Mouse (Mus musculus) left cerebral cortex, adult 8-10 months (tissue): ENCODE data around the gene Trim29. TPM values are rescaled to one million over a fixed set of nuclear protein-coding genes. Genes with fewer than 3 reads are reported as not detected.

Experiments used
- DNase-seq, 2 experiments: peaks; one replicate each; pipeline ENCODE4 v3.0.0; 2022; ENCODE audit warnings: low spot score in 2 of 2
- total RNA-seq, 4 experiments: library from RNA; stranded (reverse); gene quantifications; 2 replicates each; pipeline ENCODE4 v1.2.4; 2022

Gene Trim29
- total RNA-seq, 4 experiments from 2014 or later = 0.27 to 0.42 TPM; not detected in 2

DNA sequence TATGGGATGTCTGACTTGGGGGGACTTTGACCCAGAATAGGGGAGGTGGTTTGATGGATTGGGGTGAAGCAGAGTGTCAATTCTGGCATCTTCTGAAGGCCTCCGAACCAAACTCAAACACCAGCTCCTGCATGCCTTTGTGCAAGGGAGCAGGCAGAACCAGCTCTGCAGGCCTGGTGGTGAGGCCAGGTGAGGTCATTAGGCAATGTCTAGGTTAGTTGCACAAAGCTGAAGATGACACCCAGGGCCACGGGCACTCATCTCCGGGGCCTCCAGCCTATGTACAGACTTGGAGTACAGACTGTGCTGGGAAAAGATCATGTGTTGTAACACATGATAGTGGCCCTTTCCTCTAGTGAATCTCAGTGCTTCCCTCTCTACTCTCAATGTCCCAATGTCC lies 3.2 kb downstream of the Trim29 start:
- DNase-seq = no peak

DNA sequence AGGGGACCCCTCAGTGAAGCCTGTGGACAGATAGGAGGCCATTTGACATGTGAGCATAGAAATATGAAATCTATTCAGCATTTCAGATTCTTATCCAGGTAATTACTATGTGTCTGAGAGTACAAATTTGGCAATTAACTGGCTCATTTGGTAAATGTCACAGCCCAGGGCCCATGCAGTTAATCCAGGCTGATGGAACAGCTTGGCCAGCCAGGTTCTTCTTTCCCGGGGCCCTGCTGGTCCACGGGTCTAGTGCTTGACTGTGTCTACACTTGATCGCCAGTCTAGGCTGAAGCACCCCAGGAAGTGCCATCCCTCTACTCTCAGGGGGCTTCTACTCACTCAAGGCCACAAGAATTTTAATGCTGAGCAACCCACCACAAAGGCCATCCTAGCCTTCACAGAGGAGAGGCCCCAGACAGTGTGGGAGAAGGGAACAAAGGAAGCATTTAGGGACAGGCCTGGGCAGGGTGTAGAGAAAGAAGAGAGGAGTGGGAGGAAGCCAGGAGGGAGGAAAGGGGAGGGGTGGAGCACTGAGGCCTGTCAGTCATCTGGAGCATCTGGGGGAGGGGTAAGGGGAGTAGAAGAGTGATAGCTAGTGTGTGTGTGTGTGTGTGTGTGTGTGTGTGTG lies 4.8 kb downstream of the Trim29 start:
- DNase-seq = no peak

DNA sequence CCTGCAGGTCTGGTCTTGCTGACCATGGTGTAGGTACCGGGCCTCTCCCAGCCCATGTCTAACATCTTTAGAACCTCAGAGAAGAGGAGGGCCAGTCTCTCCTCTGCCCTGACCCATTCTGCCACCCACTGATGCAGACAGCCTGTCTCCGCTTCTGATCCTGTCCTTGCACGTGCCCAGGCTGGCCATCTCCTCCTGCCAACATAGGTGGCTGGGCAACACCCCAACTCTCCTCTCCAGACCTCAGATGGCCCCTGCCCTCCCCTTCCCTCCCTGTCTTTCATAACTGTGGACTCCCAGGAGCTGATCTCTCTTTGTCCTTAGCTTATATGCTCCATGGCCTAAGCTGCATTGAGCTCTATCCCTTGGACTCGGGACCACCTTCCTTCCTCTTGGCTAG lies 5.8 kb downstream of the Trim29 start:
- DNase-seq = no peak

DNA sequence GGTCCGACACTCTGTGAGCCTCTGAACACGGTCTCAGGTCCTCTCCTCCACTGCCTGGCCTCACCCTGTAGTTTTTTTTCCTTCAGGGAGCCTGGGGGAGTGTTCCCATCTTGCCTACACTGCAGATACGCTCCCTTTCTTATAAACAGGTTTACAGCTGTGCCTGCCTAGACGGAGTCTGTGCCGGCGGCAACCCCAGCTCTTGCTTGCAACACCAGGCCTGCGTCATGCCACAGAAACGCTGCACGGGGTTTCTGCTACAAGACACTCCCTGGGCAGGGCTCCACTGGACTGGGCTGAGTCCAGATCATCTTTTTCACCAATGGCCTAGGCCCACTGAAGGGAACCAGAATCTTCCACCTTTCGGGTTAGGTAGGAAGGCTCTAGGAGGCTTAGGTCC lies 8.0 kb downstream of the Trim29 start:
- DNase-seq = no peak

DNA sequence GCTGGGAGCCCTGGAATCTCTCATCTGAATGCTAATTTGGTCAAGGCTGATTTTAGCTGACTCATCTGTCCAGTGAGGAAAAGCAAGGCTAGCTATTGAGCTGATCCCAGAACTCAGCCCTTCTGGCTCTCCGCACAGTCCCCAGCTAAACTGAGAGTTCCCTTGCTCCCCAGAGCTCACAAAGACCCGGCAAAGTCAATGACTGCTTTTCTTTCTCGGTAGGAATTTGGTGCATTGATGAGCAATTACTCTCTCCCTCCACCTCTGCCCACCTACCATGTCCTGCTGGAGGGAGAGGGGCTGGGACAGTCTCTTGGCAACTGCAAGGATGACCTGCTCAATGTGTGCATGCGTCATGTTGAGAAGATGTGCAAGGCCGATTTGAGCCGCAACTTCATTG lies 11.3 kb downstream of the Trim29 start:
- DNase-seq = no peak

DNA sequence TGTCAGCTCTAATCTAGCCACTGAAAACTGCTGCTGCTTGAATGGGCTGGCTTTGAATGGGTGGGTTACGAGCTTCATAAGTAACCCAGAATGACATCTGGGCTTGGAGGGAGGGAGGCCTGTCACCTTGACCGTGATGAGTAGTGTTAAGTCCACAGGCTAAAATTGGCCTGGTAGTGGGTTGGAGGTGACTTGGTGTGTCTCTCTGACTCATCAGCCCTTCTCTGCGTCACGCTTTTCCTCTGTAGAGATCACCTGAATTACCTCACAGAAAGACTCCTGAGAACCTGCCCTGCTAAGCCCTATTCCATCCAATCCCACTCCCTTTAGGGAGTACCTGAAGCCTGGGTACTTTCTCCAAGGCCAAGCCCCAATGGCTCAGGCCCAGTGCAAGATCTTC lies 12.0 kb downstream of the Trim29 start:
- DNase-seq = no peak

DNA sequence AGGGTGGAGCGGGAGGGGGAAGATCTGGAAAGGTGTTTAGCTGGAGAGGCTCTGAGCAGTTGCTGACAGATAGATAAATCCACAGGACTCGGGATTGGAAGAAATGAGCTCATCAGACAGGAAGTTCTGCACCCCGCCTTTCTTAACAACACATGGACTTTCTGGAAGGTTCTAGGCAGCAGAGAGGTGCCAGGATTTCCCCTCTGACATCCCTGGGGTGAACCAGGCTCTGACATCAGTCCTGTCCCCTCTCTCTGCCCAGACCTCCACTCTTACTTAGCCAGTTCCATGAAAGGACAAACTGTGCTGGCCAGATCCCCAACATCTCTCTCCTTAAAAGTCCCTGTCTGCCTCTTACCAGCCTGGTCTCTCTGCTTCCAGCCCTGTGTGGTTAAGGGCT lies 14.8 kb downstream of the Trim29 start:
- no peak for DNase-seq

DNA sequence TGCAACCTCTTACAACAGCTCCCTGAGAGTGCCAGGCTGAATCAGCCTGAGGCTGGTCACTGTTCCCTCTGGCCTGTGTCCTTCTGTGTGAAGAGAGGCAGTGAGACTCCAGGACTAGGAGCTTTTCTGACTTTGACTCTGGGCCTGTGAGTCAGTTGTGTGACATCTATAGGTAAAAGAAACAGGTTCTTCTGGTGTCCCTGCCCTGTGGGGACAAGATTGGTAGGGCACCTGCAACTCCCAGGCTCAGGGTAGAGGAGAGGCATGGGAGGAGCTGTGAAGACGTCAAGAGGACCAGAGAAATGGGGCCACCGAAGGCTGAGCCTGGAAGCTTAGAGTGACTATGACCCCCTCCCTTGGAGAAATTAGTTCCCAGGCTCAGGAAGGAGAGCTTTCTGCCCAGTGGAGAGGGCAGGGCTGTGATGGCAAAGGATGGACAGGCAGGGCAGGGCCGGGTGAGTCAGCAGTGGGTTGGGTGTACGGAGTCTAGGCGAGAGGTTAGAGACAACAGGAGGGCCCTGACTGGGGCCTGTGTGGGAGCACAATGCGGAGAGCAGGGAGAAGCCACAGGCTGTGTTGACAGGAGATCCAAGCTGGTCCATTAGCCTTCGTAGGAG lies 15.5 kb downstream of the Trim29 start:
- no peak for DNase-seq

DNA sequence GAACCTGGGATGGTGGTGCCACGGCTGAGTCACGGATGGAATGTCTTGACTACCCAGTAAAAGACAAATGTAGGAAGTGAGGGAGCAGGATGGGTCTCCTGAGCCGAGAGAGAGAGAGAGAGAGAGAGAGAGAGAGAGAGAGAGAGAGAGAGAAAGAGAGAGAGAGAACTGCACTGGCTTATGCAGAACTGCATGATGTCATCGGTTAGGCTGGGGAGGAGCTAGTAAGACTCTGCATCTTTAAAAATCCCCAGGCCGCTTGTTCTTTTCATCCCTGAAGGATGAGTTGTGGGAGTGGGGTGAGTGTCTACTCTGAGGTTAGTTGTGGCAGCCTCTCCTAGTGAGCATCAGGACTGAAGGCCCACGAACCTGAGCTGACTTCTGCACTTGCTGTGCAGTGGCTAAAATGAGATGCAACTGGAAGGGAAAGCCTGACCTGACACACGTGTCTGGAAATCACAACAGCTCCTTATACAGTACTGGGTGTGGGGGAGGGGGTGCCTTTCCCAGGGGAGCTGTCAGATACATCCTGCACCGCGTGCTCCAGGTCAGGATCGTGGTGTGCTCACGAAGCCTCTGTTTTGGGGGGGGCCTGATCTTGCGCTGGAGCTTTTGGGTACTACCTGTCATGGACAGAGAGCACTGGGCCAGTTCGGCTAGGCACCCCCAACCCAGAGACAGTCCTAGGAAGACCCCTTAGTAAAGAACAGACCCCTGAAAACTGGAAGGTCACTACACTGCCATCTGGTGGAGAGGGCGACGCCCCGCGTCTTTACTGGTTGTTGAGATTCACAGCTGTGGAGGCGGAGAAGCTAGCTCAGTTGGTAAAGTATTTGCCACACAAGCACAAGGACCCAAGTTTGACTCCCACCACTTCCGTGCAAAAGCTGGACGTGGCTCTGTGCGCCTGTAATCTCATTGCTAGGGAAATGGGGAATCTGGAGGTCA lies 16.8 kb downstream of the Trim29 start:
- no peak for DNase-seq

DNA sequence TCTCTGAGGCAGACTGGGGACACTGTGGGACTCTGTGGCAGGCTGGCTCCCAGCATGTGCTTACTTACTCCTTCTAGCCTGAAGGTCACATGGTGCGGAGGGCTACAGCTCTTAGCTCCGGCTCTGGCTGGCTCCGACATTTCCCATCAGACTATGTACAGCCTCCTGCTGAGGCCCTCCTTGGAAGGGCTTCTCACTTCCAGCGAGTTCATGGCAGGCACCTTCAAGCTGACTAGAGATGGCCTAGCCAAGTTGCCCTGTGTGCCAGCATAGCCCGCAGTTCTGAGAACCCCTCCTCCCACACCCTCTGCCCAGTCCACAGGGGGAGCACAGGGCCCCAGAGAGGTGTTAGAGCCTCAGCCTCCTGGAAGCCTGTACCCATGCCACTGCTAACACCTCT lies 19.8 kb downstream of the Trim29 start:
- DNase-seq = no peak

DNA sequence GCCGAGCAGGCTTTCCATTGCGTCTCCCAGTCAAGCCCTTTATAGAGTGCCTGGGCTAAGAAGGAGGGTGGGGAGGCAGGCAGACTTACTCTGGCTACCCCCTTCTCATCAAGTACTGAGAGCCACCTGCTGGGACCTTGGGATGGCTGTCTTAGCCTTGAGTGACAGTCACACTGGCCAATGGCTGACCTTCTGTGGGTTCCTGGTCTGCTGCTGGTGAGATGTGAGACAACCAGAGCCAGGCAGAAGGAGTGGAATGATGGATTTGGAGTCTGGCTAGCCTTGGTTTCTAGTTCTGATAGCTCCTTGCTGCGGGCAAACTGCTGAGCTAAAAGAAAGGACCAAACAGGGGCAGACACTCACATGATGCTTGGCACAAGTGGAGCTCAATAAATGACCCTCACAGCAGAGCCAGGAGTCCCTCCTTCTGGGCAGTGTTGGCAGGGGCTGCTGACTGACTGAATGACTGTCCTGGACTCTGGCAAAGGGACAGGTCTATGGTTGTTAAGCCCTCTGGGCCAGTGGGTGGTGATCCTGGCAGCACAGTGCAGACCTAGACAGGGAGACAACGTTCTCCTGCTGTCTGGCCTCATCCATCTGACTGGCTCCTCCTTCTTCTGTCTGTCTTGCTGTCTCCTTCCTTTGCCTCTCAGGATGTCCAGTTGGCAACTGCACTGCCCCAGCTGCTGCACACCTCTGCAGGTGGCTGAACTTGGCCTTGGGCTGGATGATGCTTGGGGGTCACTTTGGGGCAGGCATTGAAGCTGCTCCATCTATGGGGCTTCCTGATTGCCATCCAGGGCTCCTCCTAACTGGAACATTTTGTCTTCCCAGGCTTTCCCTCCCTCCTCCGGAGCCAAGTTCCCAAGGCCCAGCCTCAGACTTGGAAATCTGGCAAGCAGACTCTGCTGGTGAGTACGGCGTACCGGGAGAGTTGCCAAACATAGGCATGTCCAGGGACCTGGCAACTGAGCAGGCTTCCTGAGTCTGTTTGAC lies 21.1 kb downstream of the Trim29 start:
- DNase-seq = peak; percentile 10 to 49

DNA sequence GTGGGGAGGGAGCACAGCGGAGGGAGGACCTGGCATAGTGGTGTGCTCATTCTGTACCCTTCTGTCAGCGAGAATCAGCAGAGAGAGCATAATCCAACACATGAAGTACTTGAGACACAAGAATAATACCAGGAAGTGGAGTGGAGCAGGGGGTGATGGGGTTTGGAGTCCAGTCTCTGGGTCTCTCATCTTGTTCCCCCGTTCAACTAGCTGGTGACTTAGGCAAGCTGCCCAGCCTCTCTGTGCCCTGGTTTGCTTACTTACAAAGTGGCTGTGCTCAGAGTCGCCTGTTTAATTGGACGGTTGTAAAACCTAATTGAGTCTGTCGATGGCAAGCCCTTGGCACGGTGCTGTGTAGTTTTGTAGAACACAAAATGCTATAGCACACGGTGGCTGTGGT lies 23.8 kb downstream of the Trim29 start:
- no peak for DNase-seq

DNA sequence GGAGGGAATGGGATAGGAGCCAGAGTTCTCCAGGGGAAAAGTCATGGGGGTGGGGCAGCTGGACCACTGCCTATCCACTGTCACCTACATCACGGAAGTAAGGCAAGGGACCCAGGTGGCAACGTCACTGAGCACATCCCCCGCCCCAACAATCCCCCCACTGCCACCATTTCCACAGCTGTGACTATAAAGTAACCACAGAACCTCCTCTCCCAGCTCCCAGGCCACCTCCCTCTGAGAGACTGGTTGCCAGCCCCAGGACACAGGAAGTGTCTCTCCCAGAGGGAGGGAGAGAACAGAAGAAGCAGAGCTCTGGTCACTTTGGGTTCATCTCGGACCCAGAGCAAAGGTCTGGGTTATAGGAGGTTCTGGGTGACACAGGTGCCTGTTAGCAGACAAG lies 27.0 kb downstream of the Trim29 start:
- no peak for DNase-seq

DNA sequence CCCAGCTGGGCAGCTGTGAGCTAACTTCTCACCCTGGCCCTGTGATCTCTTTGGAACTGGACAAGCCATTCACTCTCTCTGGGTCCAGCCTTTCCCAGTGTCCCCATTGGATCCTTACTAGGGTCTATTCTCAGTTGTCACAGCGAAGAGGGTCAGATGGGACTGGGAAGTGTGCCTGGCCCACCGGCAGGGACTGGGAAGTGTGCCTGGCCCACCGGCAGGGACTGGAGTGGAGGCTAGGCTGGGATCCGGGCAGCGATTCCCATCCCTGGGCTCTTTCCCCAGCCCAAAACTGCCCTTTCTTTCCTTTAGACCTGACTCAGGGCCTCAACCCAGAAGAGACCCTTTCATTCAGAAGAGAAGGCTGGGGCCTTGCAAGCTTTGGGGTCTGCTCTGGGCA lies 27.4 kb downstream of the Trim29 start:
- DNase-seq = no peak

DNA sequence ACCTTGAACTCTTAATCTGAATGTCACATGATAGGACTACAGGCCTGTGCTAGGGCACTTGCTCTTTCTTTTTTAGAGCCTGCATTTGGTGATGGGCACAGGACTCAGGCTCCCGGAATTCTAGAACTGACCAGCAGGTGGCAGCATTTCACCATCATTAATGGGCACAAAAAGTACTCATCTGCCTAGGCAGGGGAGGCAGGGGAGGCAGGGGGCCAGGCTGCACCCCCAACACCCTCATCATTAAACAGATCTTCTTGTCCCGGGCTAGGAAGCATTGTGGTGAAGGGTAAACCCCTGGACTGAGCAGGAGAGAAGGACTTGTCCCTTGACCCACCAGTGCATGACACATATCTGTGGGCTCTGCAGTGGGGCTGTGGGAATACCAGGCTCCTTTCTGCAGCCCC lies 29.0 kb downstream of the Trim29 start:
- DNase-seq = peak; percentile 11 to 78

DNA sequence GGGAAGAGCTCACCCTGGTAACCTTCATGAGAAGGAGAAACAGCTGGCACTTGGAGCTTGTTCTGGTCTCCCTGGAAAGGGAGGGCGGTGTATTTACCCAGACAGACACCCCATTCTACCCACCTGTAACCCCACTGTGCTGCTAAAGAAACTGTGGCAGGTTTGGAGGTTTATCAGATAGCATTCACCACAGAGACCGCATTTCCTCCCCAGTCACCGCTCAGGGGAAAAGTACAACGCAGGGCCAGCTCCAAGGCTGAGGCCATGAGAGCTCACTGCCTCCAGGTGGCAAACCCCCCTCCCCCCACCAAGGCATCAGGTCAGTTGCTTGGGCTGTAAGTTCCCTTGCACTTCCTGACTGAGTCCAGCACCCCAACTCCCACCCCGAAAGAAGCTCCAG lies 39.4 kb downstream of the Trim29 start:
- no peak for DNase-seq

DNA sequence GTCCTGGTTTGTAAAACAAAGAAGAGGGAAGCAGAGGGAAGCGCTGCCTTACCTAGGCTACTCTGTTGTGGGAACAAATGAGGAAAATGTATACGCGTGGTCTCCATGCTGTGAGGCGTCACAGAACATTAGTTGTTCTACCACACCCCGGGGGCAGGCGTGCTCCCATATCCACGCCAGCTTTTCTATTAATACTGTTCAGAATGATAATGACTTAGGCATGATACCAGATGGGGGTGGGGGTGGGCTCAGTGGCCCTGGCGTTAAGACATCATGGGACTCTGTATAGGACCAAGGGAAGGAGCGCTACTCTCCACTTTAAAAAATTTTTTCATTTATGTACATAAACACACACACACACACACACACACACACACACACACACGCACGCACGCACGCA lies 40.4 kb downstream of the Trim29 start:
- no peak for DNase-seq

DNA sequence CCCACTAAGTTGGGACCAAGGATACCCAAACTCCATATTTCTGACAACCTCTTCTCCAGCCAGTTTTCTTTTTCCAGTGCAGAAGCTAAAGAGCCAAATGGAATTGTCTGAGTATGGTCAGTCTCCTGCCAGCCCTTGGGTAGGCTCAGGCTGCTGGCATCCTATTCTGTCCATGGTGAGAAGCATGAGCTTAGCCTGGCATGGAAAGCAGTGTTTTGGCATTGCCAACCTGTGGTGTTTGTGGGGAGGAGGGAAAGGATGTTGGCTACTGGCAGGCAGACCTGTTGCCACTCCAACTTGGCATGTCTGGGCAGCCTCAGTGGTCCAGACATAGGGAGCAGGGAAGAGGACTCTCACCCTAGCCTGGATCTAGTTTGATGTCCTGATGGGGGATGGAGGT lies 46.4 kb downstream of the Trim29 start:
- DNase-seq = no peak

DNA sequence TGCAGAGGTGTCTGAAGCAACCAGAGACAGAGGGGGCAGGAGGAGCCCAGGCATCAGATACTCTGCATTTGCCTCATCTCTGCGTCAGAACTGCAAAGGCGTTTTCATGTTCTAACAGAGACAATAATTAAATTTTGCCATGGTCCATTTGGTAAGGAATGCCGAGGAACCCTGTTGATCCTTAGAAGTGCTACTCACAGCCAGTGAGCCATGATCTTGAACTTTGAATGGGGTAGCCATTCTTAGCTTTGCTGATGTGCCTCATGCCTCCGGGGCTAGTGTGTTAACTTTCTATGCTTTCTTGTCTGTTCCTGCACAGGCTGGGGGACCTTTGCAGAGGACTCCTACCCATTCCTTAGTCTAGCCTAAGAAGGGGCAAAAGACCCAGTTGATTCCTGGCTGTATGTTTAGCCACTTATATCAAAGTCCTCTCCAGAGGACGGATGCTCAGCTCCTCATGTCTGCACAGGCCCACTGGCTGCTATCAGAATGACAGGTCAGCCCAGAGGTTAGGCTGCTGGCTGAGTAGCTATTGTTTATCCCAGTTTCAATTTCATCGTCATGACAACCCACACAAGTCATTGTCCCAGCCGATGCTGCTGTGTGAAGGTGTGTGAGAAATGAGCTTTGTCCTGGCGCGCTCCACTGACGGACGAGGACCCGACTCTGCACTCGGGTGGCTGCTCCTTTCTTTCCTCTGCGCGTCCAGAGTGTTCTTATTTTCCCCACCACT lies 48.1 kb downstream of the Trim29 start:
- no peak for DNase-seq

DNA sequence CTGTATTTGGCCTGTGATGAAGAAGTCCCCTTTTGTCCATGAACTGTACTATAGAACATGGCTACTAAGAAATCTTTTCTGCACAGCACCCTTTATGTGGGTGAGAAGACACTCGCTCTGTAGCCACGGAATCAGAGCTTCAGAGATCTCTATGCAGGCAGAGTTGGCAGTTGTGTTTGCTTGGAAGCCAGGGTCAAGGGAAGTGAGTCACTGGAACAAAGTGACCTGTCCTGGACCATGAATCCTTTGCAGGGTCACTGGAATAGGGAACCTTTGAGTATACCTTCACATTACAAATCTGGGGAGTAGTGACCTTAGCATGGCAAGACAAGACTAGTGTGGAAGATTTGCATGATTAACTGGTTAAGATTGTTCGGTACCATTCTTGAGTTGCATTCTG lies 58.1 kb downstream of the Trim29 start:
- DNase-seq = no peak

DNA sequence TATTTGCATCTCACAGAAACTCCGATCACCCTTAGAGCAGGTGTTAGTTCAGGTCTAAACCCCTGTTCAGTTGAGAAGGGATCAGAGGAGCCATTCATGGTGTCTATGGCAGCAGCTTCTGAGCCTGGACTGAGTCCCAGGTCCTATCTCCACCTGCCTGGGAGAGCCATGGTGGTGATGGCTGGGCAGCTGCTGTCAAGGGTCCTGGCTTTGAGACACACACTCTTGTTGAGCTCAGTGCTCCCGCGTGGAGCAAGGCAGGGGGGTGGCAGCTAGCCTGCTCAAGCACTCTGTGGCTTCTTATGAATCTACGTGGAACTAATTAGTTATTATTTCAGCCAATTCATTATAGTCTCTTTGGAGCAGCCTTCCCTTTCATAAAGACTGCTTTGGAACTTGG lies 73.2 kb downstream of the Trim29 start:
- DNase-seq = no peak
